Mouse (Mus musculus): Measurements from ENCODE around the gene Loxl1.

Loxl1 gene

DNA sequence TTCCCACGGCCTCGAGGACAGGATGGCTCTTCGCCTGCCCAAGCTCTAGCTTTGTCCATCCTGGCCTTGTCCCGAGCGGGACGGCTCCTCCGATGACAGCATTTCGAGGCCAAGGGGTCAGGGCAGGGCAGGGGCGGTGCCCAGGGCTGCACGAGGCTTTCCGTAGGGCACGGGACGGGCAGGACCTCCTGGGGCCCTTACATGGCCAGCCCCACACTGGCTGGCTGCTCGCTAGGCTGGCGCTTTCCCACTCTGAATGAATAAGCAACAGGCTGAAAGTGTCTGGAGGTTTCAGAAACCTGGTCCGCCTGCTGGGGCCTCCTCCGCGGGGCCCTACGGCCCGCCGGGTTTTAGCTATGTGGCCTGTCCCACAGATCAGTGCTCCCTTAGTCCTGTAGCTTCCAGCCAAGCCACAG lies at the start of gene Loxl1:
Loxl1 (minus strand) TSS at position 243 of the 416 bp plus-strand sequence.
- peak; percentile 97 for DNase-seq (ENCODE audit: low read depth)

- no peak for DNase-seq (ENCODE audit: low read depth)
These were observed 49.0 kb upstream of the Loxl1 start for GRCm38 (mm10) chr9:58361956-58362355.

DNA sequence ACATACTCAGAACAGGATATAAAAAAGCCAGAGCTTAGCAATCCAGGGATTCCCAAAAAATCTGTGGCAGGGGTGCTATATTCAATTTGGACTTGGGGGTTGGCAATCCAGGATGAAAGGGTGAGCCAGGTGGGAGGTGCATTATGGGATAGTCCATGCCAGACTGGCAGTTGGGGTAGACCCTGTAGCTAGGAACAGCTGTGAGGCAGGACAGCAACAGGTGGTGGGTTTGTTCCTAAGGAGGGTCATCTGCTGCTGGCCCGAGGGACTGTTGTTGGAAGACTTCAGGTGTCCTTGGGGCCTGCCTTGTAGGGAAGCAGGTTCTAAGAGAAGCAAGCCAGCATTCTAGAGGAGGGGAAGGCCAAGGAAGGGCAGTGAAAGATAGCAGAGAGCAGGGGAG lies 48.4 kb upstream of the Loxl1 start:
- no peak for DNase-seq (ENCODE audit: low read depth)

- DNase-seq (ENCODE audit: low read depth): no peak
These were observed 42.5 kb upstream of the Loxl1 start for GRCm38 (mm10) chr9:58355262-58356050.

DNA sequence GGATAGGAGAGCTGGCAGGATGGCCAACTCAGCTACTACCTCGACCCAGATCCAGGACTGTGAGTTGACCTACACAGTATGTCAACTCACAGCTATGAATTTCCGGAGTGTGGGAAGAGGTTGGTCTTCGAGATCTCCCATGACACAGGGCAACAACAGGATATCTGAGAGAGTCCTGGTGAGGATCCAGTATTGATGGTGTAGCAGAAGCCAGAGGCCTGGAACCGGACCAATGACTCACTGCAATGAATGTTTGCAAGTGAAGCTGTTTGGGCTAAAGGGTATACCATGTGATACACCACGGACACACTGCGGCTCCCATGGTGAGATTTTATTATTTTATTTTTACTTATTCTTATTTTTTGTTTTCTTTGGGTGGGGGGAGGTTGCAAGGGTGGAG lies 41.7 kb upstream of the Loxl1 start:
- peak; percentile 80 for DNase-seq (ENCODE audit: low read depth)

GRCm38 (mm10) chr9:58353224-58353623 lies 40.2 kb upstream of the Loxl1 start:
- DNase-seq (ENCODE audit: low read depth): no peak

- no peak for DNase-seq (ENCODE audit: low read depth)
These were observed 34.8 kb upstream of the Loxl1 start for GRCm38 (mm10) chr9:58347795-58348194.

GRCm38 (mm10) chr9:58346498-58346897 lies 33.5 kb upstream of the Loxl1 start:
- no peak for DNase-seq (ENCODE audit: low read depth)

GRCm38 (mm10) chr9:58345963-58346362 lies 33.0 kb upstream of the Loxl1 start:
- DNase-seq (ENCODE audit: low read depth): no peak

DNA sequence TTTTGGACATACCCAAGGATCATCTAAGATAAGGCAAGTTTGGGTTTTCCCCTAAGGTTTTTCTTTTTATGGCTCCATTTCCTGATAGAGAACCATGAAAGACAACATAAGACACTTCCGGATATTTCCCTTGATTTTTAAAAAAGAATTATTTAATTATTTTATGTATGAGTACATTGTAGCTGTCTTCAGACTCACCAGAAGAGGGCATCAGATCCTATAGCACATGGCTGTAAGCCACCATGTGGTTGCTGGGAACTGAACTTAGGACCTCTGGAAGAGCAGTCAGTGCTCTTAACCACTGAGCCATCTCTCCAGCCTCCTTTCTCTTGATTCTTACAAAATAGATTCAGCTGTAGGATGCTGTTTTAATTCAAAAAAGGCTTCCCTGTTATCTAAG lies 28.8 kb upstream of the Loxl1 start:
- DNase-seq (ENCODE audit: low read depth): no peak

DNA sequence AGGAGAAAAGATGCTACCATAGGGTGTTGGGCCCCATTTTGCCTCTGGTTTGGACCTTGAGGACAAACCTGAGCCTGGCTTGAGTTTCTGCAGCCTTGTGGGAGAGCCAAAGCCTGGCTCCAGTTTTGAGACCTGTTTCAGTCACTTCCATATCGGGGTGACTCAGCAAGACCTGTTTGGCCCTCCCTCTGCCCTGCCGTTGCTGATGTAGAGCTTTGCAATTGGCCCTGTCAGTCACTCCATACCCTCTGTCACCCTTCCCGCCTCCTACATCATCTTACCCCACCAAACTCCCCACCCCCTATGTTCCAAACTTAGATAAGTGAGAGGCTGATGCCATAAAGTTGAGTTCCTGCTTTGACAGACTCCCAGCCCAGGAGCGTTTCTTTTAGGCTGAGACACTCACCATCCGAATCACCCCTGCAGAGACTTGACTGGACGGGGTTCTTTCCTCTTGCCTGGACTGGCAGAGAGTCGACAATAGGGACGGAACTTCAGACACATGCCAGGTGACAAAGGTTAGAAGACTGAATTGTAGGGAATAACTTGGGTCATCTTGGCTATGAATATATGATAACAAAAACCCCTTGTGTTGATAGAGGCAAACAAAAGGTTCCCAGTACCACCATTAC lies 23.8 kb upstream of the Loxl1 start:
- DNase-seq (ENCODE audit: low read depth): no peak

GRCm38 (mm10) chr9:58331276-58331675 lies 18.3 kb upstream of the Loxl1 start:
- no peak for DNase-seq (ENCODE audit: low read depth)

- DNase-seq (ENCODE audit: low read depth): no peak
These were observed 17.3 kb upstream of the Loxl1 start for GRCm38 (mm10) chr9:58330293-58330692.

DNA sequence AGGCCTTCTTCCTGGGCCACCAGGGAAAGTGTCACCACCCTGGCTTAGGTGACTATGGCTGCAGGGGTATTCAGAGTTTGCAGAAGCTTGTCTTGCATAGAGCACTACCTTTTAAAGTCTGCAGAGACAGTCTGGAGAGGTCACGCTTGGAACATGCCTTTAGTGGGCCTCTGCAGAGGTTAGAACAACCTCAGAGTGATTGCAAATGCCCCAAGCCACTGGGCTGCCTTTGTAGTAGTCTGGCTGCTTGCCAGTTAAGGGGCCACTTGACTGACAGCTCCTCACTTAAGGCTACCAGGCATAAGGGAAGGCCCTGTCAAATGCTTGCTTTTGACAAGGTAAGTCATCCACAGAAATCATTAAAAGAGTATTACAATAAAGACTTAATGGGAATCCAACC lies 14.4 kb upstream of the Loxl1 start:
- DNase-seq (ENCODE audit: low read depth): no peak

GRCm38 (mm10) chr9:58326477-58327180 lies 13.6 kb upstream of the Loxl1 start:
- no peak for DNase-seq (ENCODE audit: low read depth)

DNA sequence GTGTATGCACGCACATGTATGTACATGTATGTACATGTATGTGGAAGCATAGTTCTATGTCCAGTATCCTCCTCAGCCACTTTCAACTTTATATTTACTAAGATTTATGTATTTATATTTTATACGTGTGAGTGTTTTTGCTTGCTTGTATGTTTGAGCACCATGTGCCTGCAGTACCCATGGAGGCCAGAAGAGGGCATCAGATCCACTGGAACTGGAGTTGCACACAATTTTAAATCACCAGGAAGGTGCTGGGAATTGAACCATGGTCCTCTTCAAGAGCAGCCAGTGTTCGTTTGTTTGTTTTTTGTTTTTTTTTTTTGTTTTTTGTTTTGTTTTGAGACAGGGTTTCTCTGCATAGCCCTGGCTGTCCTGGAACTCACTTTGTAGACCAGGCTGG lies 8.7 kb upstream of the Loxl1 start:
- DNase-seq (ENCODE audit: low read depth): no peak

DNA sequence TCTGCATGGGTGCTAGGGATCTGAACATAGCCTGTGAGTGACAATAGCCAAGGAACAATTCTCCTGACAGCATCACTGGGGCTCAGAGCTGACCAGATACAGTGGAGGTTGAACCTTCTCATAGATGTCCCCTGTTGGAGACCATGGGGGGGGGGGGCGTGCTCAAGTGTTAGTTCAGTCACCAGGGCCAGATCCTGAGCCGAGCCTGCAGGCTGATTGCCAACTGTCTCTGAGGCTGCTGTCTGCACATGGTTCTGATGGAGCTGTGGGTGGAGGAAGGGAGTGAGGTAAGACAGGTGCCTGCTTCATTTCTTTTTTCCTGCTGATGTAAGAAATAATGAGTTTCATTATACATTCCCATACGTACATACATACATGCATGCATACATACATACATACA lies 5.3 kb upstream of the Loxl1 start:
- DNase-seq (ENCODE audit: low read depth): no peak

DNA sequence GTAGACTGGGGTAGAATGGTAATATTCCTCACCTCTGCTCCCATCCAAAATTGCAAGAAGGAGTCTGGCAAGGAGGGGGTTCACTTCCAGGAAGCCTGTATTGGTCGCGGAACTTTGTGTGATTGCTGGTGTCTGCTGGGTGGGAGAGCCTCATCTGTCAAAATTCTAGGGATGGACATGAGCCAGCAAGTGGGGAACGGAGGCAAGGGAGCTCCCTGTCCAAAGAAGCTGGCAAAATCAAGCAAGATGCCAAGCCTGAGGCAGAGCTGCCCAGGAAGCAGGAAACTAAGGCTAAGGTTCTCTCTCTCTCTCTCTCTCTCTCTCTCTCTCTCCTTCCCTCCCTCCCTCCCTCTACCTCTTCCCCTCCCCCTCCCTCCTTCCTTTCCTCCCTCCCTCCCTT lies 4.4 kb upstream of the Loxl1 start:
- no peak for DNase-seq (ENCODE audit: low read depth)

- DNase-seq (ENCODE audit: low read depth): no peak
These were observed 3.8 kb upstream of the Loxl1 start for GRCm38 (mm10) chr9:58316784-58317183.

DNA sequence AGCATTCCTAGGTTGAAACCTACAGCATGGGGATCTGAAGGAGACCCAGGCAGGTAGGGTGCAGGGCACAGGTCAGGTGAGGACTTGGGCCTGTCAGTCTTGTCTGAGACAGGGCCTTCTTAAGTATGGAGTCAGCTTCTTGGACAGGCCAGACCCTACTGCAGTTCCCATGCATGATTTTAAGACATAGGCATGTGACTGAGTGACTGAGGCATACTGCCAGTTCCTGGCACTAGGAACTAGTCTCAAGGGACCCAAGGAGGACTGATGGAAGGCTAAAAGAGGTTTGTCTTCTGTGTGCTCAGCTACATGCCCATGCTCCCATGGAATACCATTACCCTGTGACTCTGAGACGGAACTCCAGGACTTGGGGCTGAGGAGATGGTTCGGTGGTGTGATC lies 2.9 kb upstream of the Loxl1 start:
- DNase-seq (ENCODE audit: low read depth): peak; percentile 89

- peak; percentile 84 for DNase-seq (ENCODE audit: low read depth)
These were observed 1.8 kb upstream of the Loxl1 start for GRCm38 (mm10) chr9:58314682-58315360.

- no peak for DNase-seq (ENCODE audit: low read depth)
These were observed 616 bp downstream of the Loxl1 start for GRCm38 (mm10) chr9:58312196-58312943.

All from fibroblast of lung, adult 2 months (primary cell).